Mouse (Mus musculus) spleen, adult 2 months (tissue): Measurements from ENCODE around the gene Spata5.

Experiments used
- CTCF ChIP-seq: fragments of 200-500 bp; IDR thresholded peaks from 2 replicates; pipeline ENCODE4 v1.5.1; 2011; ENCODE audit warnings: mild to moderate bottlenecking, inconsistent platforms; ENCODE audit not compliant: insufficient read depth, insufficient read length, insufficient replicate concordance; ENCODE audit errors: extremely low read depth
- POLR2A ChIP-seq: fragments of 200-500 bp; IDR thresholded peaks from 2 replicates; pipeline ENCODE4 v1.6.1; 2011; ENCODE audit warnings: low read depth, low read length, inconsistent platforms

- TF ChIP-seq CTCF = no peak
- TF ChIP-seq POLR2A = no peak
These were observed 96.7 kb downstream of the Spata5 start for GRCm38 (mm10) chr3:37516379-37516778.
